Comparison of ENCODE assay signal across 18 mouse cellular contexts in genomic region chr6:75539703-75540102, GRCm38 (mm10).
"Had no signal": no experiment of that assay in that cellular context is flagged by ENCODE, and none has a peak within 500 bp of the region (broad histone marks: within the 10 kb centered on the region; RNA-seq: fewer than 3 reads in every experiment).

No protein-coding gene starts in this region.

- H3K27me3 ChIP-seq: midbrain, embryonic 12.5 days; neural tube, embryonic 12.5 days had no signal

- H3K36me3 ChIP-seq: midbrain, embryonic 10.5 days; midbrain, embryonic 12.5 days; neural tube, embryonic 12.5 days had no signal

- H3K4me3 ChIP-seq: midbrain, embryonic 10.5 days; midbrain, embryonic 12.5 days; myocyte; neural tube, embryonic 12.5 days had no signal

- DNase-seq: lung, adult 18-20 months; lung, embryonic 14.5 days; lung, postnatal 10 days; lung, postnatal 4 days; midbrain, embryonic 14.5 days; retina, postnatal 1 day; right cerebral cortex, adult 18-20 months; right cerebral cortex, postnatal 25 days; right cerebral cortex, postnatal 4 days; spleen, adult 18-20 months; thymus, adult 18-20 months; thymus, postnatal 14 days; thymus, postnatal 36 days had no signal

- ATAC-seq: midbrain, embryonic 16.5 days had no signal

- H3K4me1 ChIP-seq: midbrain, embryonic 10.5 days; midbrain, embryonic 12.5 days; neural tube, embryonic 12.5 days had no signal

- H3K9me3 ChIP-seq: midbrain, embryonic 10.5 days; midbrain, embryonic 12.5 days; neural tube, embryonic 12.5 days had no signal

- H3K27ac ChIP-seq: midbrain, embryonic 10.5 days; midbrain, embryonic 12.5 days; neural tube, embryonic 12.5 days had no signal

- H3K9ac ChIP-seq: lung, embryonic 14.5 days; midbrain, embryonic 12.5 days; neural tube, embryonic 12.5 days had no signal

- H3K4me2 ChIP-seq: lung, embryonic 14.5 days; midbrain, embryonic 12.5 days; neural tube, embryonic 12.5 days had no signal
